Mouse (Mus musculus) neural tube, embryonic 14.5 days (tissue): ENCODE results near the gene Fastk. TPM values are rescaled to one million over a fixed set of nuclear protein-coding genes. Genes with fewer than 3 reads are reported as not detected.

ENCODE experiments used
- ATAC-seq: fragments of 200-750 bp; cut with Nextera tagmentation; 2 replicates; pipeline ENCODE4 v1.8.0; 2017; ENCODE audit warnings: low read depth, mild to moderate bottlenecking, moderate TSS enrichment, moderate library complexity
- H3K27ac ChIP-seq: fragments of 300-500 bp; sonication (generic); 2 replicates; pipeline ENCODE4 v1.5.1; 2014; ENCODE audit warnings: low read depth, mild to moderate bottlenecking, control low read depth, low read length, moderate library complexity, mixed read lengths
- H3K27me3 ChIP-seq: fragments of 300-500 bp; sonication (generic); 2 replicates; pipeline ENCODE4 v1.6.1; 2014; ENCODE audit warnings: low read length; ENCODE audit not compliant: control insufficient read depth, insufficient read depth
- H3K36me3 ChIP-seq: fragments of 300-500 bp; sonication (generic); 2 replicates; pipeline ENCODE4 v1.6.1; 2014; ENCODE audit warnings: low read length, mixed read lengths; ENCODE audit not compliant: control insufficient read depth, insufficient read depth
- H3K4me1 ChIP-seq: fragments of 300-500 bp; sonication (generic); 2 replicates; pipeline ENCODE4 v1.6.1; 2014; ENCODE audit warnings: low read length; ENCODE audit not compliant: control insufficient read depth, insufficient read depth
- H3K4me2 ChIP-seq: fragments of 300-500 bp; sonication (generic); 2 replicates; pipeline ENCODE4 v1.6.1; 2014; ENCODE audit warnings: mild to moderate bottlenecking, low read depth, low read length, control low read depth
- H3K4me3 ChIP-seq: fragments of 300-500 bp; sonication (generic); 2 replicates; pipeline ENCODE4 v1.5.1; 2014; ENCODE audit warnings: low read depth, low read length, control low read depth, mixed read lengths
- H3K9ac ChIP-seq: fragments of 300-500 bp; sonication (generic); replicated peaks from 2 replicates; pipeline ENCODE4 v1.6.1; 2014; ENCODE audit warnings: low read depth, mild to moderate bottlenecking, control low read depth, low read length, mixed read lengths
- H3K9me3 ChIP-seq: fragments of 300-500 bp; sonication (generic); 2 replicates; pipeline ENCODE4 v1.6.1; 2016; ENCODE audit warnings: low read length; ENCODE audit not compliant: control insufficient read depth
- WGBS: fragments of 180-500 bp; shearing (Covaris S2); extraction: QIAGEN DNeasy Blood & Tissue Kit; methylation state at CpG from one replicate; pipeline ENCODE4 v1.1.7; 2014; 5-methylcytosine and 5-hydroxymethylcytosine counted together
- polyA plus RNA-seq: library from polyadenylated mRNA; unstranded; fragments of >200 nt; fragmentation: Nextera tagmentation; extraction: Ambion mirVana; gene quantifications from 2 replicates; pipeline ENCODE4 v1.2.1, GENCODE M21; 2014

Fastk gene
- polyA plus RNA-seq, 1 experiment from 2014 or later = 97.7 TPM

- Histone ChIP-seq H3K9ac (no peak overlapping the region), H3K36me3 (peaks cover 41% of the 10 kb centered on the region), H3K27ac (no peak overlapping the region), H3K4me3 (no peak overlapping the region), H3K4me2 (no peak overlapping the region), H3K4me1 (peaks cover 27% of the 10 kb centered on the region), H3K9me3 (no peaks in the 10 kb centered on the region), H3K27me3 (no peaks in the 10 kb centered on the region)
- WGBS = 9% methylated on average over 4 of the region's 4 CpGs
- 0 out of 2 replicates have a peak, but pooled peaks have one; percentile 21 for ATAC-seq
These were observed 36.6 kb upstream of the Fastk start for GRCm38 (mm10) chr5:24481647-24482046.

GRCm38 (mm10) chr5:24477909-24478308 is 32.8 kb upstream of the Fastk start:
- ATAC-seq = no peak
- Histone ChIP-seq H3K9ac (no peak overlapping the region), H3K36me3 (peaks cover 34% of the 10 kb centered on the region), H3K4me2 (no peak overlapping the region), H3K4me3 (no peak overlapping the region), H3K27me3 (peaks cover 2% of the 10 kb centered on the region; the same call in 1 of the 2 replicates), H3K9me3 (no peaks in the 10 kb centered on the region), H3K4me1 (peaks cover 22% of the 10 kb centered on the region), H3K27ac (no peak overlapping the region)
- WGBS = 88% methylated on average over 9 of the region's 9 CpGs

- WGBS = 79% methylated on average over 6 of the region's 6 CpGs
- no peak overlapping the region for H3K4me3 ChIP-seq
- peak overlapping the region; percentile 44; the same call in 1 of the 2 replicates for H3K9ac ChIP-seq
- H3K4me1 ChIP-seq = peaks cover 22% of the 10 kb centered on the region
- H3K36me3 ChIP-seq = peaks cover 30% of the 10 kb centered on the region
- H3K27me3 ChIP-seq = peaks cover 2% of the 10 kb centered on the region; the same call in 1 of the 2 replicates
- peak overlapping the region; percentile 61 for H3K4me2 ChIP-seq
- no peak overlapping the region for H3K27ac ChIP-seq
- no peak for ATAC-seq
- no peaks in the 10 kb centered on the region for H3K9me3 ChIP-seq
These were observed 30.6 kb upstream of the Fastk start for GRCm38 (mm10) chr5:24475476-24476241.

GRCm38 (mm10) chr5:24474723-24475261 is 29.7 kb upstream of the Fastk start:
- Histone ChIP-seq H3K36me3 (peaks cover 22% of the 10 kb centered on the region), H3K4me3 (peak overlapping the region; percentile 25), H3K9me3 (no peaks in the 10 kb centered on the region), H3K9ac (peak overlapping the region; percentile 44), H3K4me1 (peaks cover 22% of the 10 kb centered on the region), H3K4me2 (peak overlapping the region; percentile 61), H3K27ac (no peak overlapping the region; the same call in 1 of the 2 replicates), H3K27me3 (peaks cover 2% of the 10 kb centered on the region; the same call in 1 of the 2 replicates)
- ATAC-seq = peak; percentile 6; the same call in 1 of the 2 replicates
- 3% methylated on average over 54 of the region's 67 CpGs for WGBS

GRCm38 (mm10) chr5:24474025-24474722 is 29.1 kb upstream of the Fastk start:
- H3K4me1 ChIP-seq = peaks cover 22% of the 10 kb centered on the region
- peak overlapping the region; percentile 25 for H3K4me3 ChIP-seq
- peaks cover 2% of the 10 kb centered on the region; the same call in 1 of the 2 replicates for H3K27me3 ChIP-seq
- WGBS = 3% methylated on average over 72 of the region's 77 CpGs
- peak overlapping the region; percentile 61 for H3K4me2 ChIP-seq
- ATAC-seq = peak; percentile 10; the same call in 1 of the 2 replicates
- H3K9me3 ChIP-seq = no peaks in the 10 kb centered on the region
- H3K27ac ChIP-seq = no peak overlapping the region; the same call in 1 of the 2 replicates
- peak overlapping the region; percentile 44 for H3K9ac ChIP-seq
- peaks cover 19% of the 10 kb centered on the region for H3K36me3 ChIP-seq

DNA sequence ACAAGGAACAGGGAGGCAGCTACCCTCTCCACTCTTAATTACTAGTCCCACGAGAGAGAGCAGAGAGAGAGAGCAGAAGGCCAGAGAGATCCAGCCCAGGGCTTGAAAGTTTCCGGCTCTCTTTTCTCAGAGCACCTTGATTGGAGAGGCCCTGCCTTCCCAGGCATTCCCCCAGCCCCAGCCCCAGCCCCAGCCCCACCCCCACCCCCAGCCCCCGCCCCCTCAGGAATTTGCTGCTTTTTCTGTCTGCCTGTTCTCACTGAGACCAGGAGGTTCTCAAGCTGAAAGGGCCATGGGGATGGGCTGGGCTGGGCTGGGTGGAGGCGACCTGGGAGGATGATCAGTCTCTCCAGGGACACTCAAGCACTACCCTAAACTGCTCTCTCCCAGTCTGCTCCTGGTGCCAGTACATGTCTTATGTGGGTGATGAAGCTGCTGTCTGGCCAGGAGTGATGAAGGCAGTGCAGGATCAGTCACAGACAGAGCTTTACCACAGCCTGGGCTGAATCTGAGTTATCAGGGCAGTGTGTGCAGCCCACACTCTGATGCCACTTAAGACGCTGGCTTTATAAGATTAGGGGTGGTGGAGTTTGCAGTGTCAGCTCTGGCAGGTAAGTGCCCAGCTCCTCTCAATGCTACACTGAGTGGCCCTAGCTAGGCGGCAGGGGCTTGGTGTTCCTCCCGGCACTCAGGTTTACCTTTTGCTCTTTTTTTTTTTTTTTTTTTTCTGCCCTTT is 28.0 kb upstream of the Fastk start:
- Histone ChIP-seq H3K27me3 (peaks cover 2% of the 10 kb centered on the region; the same call in 1 of the 2 replicates), H3K4me3 (no peak overlapping the region), H3K9ac (no peak overlapping the region), H3K9me3 (no peaks in the 10 kb centered on the region), H3K4me2 (no peak overlapping the region), H3K36me3 (peaks cover 12% of the 10 kb centered on the region), H3K27ac (no peak overlapping the region), H3K4me1 (peaks cover 22% of the 10 kb centered on the region)
- 25% methylated on average over 7 of the region's 7 CpGs for WGBS
- ATAC-seq = no peak

DNA sequence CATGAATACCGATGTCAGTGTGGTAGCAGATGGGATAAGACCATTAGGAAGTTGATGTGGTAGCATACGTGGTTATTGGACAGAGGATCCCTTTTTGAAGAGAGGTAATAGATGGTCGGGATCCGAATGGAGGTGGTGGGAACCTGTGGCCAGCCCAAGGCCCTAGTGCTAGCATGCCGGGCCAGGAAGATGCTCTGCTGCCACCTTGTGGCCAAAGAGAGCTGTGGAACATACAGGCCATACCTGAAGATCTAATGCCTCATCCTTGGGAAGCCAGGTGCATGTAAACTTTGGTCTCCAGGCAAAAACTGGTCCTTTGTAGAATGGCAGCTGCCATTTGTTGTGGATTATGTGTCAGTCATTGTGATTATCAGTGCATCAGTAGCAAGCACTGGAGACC is 25.5 kb upstream of the Fastk start:
- ATAC-seq = peak; percentile 72; the same call in 1 of the 2 replicates
- Histone ChIP-seq H3K27me3 (peaks cover 2% of the 10 kb centered on the region; the same call in 1 of the 2 replicates), H3K4me1 (peaks cover 22% of the 10 kb centered on the region), H3K36me3 (no peaks in the 10 kb centered on the region), H3K4me3 (no peak overlapping the region), H3K9me3 (no peaks in the 10 kb centered on the region), H3K9ac (no peak overlapping the region), H3K27ac (no peak overlapping the region), H3K4me2 (no peak overlapping the region)
- 15% methylated on average over 5 of the region's 5 CpGs for WGBS

DNA sequence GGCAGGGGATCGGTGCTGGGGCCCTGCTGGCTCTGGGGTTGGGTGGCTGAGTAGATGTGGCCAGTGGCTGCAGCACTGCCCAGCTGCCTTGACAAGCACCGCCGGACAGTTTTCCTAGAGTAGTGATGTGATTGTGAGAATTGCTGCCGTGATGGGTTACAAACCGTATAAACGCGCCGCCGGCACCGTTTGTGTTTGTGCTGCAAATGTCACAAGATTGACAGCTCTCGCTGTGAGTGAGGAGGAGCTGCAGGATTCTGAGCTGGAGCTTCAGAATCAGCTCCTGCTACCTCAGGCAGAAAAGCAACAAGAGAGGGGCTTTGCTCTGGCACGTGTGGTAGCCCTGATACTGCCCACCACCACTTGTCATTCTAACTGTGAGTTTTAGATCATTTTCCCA is 21.7 kb upstream of the Fastk start:
- no peaks in the 10 kb centered on the region for H3K36me3 ChIP-seq
- H3K9me3 ChIP-seq = no peaks in the 10 kb centered on the region
- no peak for ATAC-seq
- peaks cover 8% of the 10 kb centered on the region; the same call in 1 of the 2 replicates for H3K4me1 ChIP-seq
- no peak overlapping the region for H3K4me3 ChIP-seq
- H3K9ac ChIP-seq = no peak overlapping the region
- H3K4me2 ChIP-seq = no peak overlapping the region
- no peak overlapping the region for H3K27ac ChIP-seq
- no peaks in the 10 kb centered on the region for H3K27me3 ChIP-seq
- 65% methylated on average over 12 of the region's 12 CpGs for WGBS
